Mouse (Mus musculus) adrenal gland, adult 10 weeks (tissue): ENCODE measurements around the gene Rc3h1. TPM values are rescaled to one million over a fixed set of nuclear protein-coding genes. Genes with fewer than 3 reads are reported as not detected.

Experiments used
- polyA plus RNA-seq: library from polyadenylated mRNA; stranded (reverse); fragments of 350-450 nt; fragmentation: Illumina TruSeq; extraction: RNeasy Lipid Tissue Mini Kit (QIAGEN cat#74804); gene quantifications from one replicate; pipeline ENCODE4 v1.2.3, GENCODE M21; 2014; ENCODE audit warnings: low read depth, low replicate concordance

The Rc3h1 gene
- 42.9 TPM for polyA plus RNA-seq

DNA sequence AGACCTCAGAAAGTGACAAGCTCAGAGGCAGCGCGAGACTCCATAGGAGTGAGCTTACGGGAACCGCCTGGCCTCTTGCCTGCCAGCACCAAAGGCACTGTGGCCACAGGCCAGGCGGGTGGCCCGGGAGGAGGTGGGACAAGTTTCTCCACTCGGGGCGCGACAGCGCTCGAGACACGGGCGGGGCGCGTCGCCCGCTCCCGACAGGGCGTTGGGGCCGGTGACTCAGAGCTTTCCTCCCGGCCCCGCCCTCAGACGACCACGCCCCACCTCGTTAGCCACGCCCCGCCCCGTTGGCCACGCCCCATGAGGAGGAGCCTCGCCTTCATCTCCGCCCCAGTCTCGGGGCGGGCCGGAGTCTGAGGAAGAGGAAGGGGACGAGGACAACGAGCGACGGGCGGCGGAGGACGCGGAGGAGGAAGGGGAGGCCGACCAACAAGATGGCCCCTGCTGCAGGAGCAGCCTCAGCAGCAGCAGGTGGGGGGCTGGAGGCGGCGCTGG is at the start of gene Rc3h1:
Gene Rc3h1 (plus strand): TSS at position 362 of the 501 bp plus-strand sequence.

DNA sequence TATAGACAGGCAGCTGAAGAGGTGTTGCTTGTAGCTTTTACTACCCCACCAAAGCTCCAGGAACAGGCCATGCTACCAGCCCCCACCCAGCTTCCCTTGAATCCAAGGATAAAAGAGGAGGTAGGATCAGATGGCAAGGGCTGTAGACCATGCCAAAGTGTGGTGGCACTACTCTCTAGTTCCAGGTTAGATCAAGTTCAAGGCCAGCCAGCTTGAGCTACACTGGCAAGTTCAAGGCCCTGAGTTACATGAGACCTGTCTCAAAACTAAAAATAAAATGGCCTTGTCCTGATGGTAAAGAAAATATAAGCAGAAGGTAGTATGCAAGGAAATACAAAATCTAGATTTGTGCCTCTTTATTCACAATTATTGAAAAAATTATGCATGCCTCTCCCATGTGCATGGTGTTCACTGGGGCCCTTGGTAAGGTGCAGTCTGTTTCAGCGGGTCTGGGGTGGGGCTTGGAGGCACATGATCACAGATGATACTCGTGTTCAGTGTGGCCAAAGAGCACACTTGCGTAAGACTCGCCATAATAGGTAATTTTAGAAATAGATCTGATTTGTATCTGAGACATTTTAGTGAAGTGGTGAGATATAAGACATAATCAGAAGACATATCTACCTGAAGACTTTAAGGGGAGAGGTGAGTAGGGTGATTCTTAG is 72.0 kb downstream of the Rc3h1 start, which contains the start of gene Serpinc1:
Gene Serpinc1 (plus strand): TSS at position 515 of the 665 bp plus-strand sequence.

Other genes with a start within 250 kb of the Rc3h1 start
- 71.0 TPM for gene Rabgap1l, start 113.2 kb upstream of the Rc3h1 start, polyA plus RNA-seq
- 0.41 TPM for gene Serpinc1, start 72.2 kb downstream of the Rc3h1 start, polyA plus RNA-seq
- 10.7 TPM for gene Zbtb37, start 128.4 kb downstream of the Rc3h1 start, polyA plus RNA-seq
- 21.4 TPM for gene Dars2, start 164.2 kb downstream of the Rc3h1 start, polyA plus RNA-seq
- 6.1 TPM for gene Cenpl, start 164.3 kb downstream of the Rc3h1 start, polyA plus RNA-seq
- gene Klhl20, start 225.1 kb downstream of the Rc3h1 start, polyA plus RNA-seq: 40.8 TPM
- gene Ankrd45, start 236.3 kb downstream of the Rc3h1 start, polyA plus RNA-seq: 7.1 TPM